Mouse (Mus musculus) retina, embryonic 14.5 days (tissue): ENCODE measurements at regions not wholly inside any gene's neighbourhood (a gene's known extent, or its start where the extent isn't known, plus 50 kb on each side); places are given as distances from the start of the nearest gene placed in this dataset.

Experiments used
- DNase-seq: peaks from one replicate; pipeline ENCODE4 v3.0.0-alpha.2; 2015; ENCODE audit warnings: low spot score

DNA sequence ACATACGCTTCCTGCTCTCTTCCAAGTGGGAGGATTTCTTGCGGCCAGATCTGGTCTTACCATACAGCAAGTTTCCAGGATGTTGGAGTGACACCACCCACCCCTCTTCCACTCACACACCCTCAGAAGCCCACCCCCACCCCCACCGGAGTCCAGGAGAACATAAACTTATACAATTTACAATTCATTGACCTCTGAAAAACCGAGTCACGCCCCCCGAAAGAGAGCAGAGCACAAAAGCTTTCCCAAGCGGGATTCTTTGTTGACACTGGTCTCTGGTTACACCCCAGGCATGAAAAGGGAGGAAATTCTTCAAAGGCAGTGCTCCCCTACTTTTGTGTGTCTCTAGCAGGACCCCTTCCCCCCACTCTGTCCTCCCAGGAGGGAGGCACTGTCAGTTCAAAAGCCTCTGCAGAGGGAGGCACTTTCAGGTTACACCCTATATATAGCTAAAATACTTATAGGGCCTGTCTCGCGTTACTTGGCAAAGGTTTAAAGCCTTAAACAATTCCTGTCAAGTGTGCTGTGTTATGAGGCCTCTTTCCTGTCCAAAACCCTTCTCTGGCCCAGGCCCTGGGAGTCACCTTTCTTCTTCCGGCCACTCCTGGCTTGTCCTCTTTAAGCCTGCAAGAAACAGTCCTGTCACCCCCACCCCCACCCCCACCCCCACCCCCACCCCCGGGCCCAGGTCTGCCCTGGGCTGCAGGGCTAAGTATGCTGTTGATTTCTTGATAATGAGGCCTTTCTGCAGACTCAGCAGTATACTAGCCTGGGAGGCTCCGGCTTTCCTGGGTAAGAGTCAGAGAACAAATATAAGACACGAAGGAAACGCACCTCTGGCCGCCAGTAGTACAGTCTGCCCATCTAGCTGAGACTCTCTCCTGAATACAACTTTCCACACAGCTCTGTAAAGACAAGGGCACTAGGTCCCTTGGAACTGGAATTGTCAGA lies 63.6 kb upstream of the Klf3 start:
- DNase-seq: peak; percentile 27

DNA sequence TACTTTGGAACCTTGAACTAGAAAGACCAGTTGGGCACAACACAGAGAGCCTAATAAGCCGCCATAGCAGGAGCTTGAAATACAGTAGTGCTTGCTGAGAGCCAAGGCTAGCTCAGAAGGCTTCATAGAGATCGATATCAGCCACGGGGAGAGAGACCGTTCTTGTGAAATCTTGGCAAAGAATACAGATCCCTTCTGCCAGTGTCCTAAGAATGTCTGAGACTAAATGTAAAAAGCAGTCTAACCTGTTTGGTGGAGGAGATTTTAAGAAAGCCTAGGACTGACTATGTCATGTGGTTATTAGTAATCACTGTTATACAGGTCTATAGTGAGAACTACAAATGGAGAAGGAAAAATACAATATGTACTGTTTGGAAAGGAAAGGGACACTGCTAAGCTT lies 59.1 kb upstream of the Klf3 start:
- no peak for DNase-seq

DNA sequence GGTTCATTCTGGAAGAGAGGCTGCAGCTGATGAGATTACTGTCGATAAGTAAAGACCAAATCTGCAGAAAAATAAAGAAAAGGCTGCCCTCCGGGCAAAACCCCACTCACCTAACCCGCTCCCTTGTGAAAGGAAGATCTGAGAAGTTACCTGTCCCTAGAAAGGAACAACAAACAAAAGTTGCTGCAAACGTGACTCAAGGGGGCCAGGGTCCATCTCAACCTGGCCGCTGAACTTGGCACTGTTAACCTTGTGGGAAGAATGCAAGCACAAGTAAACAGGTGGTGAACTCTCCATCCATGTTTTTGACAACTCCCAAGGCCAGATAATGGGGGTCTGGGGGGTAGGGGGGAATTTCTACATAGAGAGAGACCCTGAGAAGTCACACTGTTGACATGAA lies 58.7 kb upstream of the Klf3 start:
- no peak for DNase-seq

DNA sequence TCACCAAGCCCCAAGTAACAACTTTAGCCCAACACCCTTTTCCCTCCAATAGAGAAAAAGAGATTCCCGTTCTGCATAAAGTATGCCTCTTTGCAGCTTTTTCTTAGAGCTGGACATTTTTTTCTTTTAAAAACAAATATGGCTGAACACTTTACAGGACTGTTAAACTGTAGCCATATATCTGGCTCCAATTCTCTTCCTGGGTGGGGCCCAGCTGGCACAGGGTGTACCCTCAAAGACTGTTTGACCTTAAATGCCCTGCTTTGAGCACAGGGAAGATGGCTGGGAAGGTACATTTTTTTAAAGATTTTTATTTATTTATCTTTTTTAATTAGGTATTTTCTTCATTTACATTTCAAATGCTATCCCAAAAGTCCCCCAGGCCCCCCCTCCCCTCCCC lies 55.7 kb upstream of the Klf3 start:
- DNase-seq: no peak

DNA sequence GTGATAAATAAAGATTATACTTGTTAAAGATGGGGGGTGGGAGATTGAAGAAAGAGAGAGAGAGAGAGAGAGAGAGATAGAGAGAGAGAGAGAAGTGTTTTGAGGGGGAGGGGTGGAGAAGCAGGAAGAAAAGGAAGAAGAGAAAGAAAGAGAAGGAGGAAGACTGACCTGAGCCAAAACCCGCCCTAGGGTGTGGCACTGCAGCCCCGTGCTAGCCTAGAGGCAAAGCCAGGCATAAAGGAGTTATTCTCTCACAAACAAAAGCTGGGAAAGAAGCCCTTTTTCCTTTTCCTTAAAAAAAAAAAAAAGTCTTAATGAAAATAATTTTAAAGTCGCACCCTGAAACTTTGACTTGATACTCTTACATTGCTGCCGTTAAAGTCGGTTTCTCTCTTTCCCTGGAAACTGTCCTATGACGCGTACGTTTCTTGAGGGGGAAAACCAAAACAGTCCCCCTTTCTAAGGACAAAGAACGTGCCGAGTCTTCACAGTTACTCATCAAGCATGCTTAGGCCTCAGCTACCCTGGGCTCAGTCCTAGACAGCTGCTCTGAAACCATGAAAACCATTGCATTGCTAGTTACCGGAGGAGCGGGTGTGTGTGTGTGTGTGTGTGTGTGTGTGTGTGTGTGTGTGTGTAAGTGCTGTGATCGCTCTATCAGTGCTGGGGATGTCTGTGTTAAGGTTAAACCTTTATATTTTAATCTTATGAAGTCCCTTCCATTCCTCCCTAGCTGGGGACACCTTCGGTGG lies 53.6 kb upstream of the Klf3 start:
- DNase-seq: no peak

DNA sequence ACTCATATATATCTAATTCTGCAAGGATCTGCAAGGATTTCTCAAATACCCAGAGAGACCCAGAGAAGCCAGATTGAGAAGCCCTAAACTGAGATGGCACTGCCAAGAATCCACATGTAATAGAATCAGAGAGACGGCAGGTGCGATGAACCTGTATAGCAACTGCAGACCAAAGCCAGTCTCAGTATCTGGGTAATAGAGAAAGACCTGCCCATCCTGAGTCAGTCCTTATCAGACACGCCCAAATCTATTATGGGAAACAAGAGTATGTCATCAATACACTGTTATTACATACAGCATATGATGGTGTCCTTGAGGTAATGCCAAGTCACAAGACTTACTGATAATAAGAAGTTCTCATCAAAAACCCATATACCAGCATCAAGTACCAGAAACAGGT lies 52.8 kb upstream of the Klf3 start:
- DNase-seq: no peak

DNA sequence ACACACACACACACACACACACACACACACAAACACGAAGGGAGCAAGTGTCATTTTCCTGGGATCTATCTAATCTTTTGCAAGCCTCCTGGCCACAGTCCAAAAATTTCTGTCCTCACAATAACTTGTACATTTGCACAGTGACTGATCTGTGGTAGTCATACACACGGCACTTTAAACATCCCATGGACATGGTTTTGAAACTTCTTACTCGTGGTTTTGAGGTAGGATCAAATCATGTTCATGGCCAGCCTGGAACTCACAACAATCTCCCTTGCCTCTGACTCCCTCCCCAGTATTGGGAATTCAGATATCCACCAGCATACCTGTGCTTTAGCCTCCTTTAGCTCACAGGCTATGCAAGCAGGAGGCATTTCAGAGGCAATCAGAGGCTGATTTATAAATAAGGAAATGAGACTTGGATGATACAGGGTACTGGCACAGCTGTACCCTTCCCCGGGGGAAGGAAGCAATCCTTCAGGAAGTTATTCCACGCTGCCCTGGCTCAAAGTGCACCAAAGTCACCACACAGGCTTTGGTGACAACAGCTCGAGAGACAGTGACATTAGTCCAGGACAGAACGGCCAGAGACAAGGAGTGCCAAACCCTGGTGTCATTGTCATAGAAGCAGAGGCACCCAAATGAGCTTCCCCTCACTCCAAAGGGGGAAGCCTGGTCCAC lies 52.1 kb upstream of the Klf3 start:
- no peak for DNase-seq

DNA sequence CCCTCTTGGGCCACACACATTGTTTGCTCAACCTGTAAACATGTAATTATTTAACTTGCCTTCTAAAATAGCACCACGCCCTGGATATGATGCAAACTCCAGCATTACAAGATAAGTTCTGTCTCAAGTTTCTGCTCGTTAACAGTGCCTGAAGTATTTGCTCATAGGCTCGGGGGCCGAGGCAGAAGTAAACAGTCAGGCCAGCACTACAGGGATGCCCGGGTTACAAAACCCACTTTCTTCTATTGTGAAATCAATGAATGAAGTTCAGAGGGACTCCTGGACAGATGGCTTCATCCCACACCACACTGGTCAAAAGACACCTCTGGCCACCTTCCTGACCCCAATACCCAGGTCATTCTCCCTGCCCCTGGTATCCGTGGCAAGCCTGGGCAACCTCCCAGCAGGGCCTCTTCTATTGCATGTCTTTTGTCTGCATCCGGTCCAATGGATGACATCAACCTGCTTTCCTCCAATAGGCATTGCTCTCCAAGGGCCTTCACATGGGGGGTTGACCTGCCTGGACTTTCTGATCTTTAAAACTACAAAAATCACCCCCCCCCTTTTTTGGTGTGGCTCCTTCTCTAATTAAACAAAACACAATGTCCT lies 49.9 kb upstream of the Klf3 start:
- no peak for DNase-seq
